Mouse (Mus musculus) testis, adult 2 months (tissue): Measurements from ENCODE around the gene Zfp719.

ENCODE experiments used
- CTCF ChIP-seq: fragments of 200-500 bp; IDR thresholded peaks from 2 replicates; pipeline ENCODE4 v1.5.1; 2012; ENCODE audit warnings: low read depth, mild to moderate bottlenecking, inconsistent platforms, low read length, moderate library complexity; ENCODE audit not compliant: control insufficient read depth, insufficient read depth, insufficient replicate concordance
- POLR2A ChIP-seq: fragments of 200-500 bp; IDR thresholded peaks from 2 replicates; pipeline ENCODE4 v1.6.1; 2012; ENCODE audit warnings: low read depth, mild to moderate bottlenecking, inconsistent platforms, low read length, moderate library complexity; ENCODE audit not compliant: control insufficient read depth

DNA sequence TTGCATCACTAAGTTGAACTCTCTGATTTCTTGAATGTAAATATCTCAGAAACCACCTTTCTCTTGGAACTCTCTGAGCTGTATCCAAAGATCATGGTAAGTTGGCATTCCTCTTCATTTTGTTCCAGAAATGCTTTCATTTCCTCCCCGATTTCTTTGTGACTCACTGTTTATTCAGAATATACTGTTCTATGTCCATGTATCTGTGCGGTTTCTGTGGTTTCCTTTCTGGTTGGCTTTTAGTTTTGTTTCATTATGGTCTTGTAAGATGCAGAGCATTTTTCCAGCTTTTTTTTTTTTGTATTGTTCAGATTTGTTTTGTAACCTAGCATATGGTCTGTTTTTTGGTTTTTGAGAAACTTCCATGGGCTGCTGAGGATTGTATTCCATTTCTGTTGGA is 8.2 kb upstream of the Zfp719 start:
- no peak for TF ChIP-seq CTCF
- TF ChIP-seq POLR2A: no peak
